Mouse (Mus musculus) small intestine, adult 2 months (tissue): ENCODE results near the gene Fcgr3.

ENCODE experiments used
- CTCF ChIP-seq: fragments of 200-500 bp; IDR thresholded peaks from 2 replicates; pipeline ENCODE4 v1.5.1; 2012; ENCODE audit warnings: low read depth, mild to moderate bottlenecking, control low read depth, inconsistent platforms, low read length, moderate library complexity, mixed read lengths; ENCODE audit not compliant: insufficient replicate concordance, insufficient read length; ENCODE audit errors: extremely low read depth
- POLR2A ChIP-seq: fragments of 200-500 bp; IDR thresholded peaks from 2 replicates; pipeline ENCODE4 v1.6.1; 2012; ENCODE audit warnings: low read depth, mild to moderate bottlenecking, control low read depth, inconsistent platforms, low read length, moderate library complexity

GRCm38 (mm10) chr1:171050774-171051173 is 14.0 kb downstream of the Fcgr3 start:
- TF ChIP-seq CTCF (no peak), POLR2A (no peak)
